In the genomic region with DNA sequence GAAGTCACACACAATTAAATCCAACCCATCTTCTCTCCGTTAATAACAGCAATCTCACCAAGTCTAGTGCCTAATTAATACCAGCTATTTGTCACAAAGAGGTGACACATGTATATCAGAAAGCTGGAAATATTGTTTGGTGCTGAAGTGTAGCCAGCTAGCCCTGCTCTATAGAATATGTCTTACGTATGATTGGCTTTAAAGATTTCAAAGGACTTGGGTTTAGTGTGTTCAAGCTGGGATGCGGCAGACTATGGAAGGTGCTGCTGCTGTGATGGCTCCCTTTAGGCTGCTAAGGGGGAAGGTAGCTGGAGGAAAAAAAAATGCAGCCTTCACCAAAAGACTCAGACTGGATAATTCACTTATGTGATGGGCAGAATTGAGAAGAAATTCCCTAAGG, we compare ENCODE assay signal across 12 mouse cellular contexts.
"Had no signal": no experiment of that assay in that cellular context is flagged by ENCODE, and none has a peak within 500 bp of the region (broad histone marks: within the 10 kb centered on the region; RNA-seq: fewer than 3 reads in every experiment).

No protein-coding gene starts in this region.

- DNase-seq: kidney, adult 8-10 months; kidney, postnatal 25 days; left cerebral cortex, postnatal 4 days; lung, adult 18-20 months; right cerebral cortex, postnatal 14 days; thymus, adult 2 months; thymus, postnatal 25 days had no signal

- H3K4me3 ChIP-seq: limb, embryonic 13.5 days; myocyte; neural tube, embryonic 12.5 days; stomach, embryonic 15.5 days had no signal

- H3K9me3 ChIP-seq: limb, embryonic 13.5 days; neural tube, embryonic 12.5 days; stomach, embryonic 15.5 days had no signal

- H3K9ac ChIP-seq: limb, embryonic 13.5 days; liver, embryonic 14.5 days; neural tube, embryonic 12.5 days; stomach, embryonic 15.5 days had no signal

- H3K27ac ChIP-seq: limb, embryonic 13.5 days; liver, embryonic 14.5 days; neural tube, embryonic 12.5 days; stomach, embryonic 15.5 days had no signal

- H3K4me2 ChIP-seq: limb, embryonic 13.5 days; neural tube, embryonic 12.5 days; stomach, embryonic 15.5 days had no signal

- H3K27me3 ChIP-seq: limb, embryonic 13.5 days; neural tube, embryonic 12.5 days; stomach, embryonic 15.5 days had no signal

- H3K4me1 ChIP-seq: limb, embryonic 13.5 days; neural tube, embryonic 12.5 days; stomach, embryonic 15.5 days had no signal

- H3K36me3 ChIP-seq: limb, embryonic 13.5 days; neural tube, embryonic 12.5 days; stomach, embryonic 15.5 days had no signal
